Mouse (Mus musculus) left cerebral cortex, adult 2 months (tissue): ENCODE measurements at regions not wholly inside any gene's neighbourhood (a gene's known extent, or its start where the extent isn't known, plus 50 kb on each side); places are given as distances from the start of the nearest gene placed in this dataset.

Experiments used
- DNase-seq, 2 experiments: peaks; one replicate each; pipeline ENCODE4 v3.0.0; 2021 to 2022; ENCODE audit warnings: low spot score in 2 of 2, mixed read lengths in 1 of 2; ENCODE audit errors: extremely low spot score in 1 of 2
- H3K27ac ChIP-seq: fragments of 200-600 bp; 2 replicates; pipeline ENCODE4 v1.8.1; 2022
- H3K4me3 ChIP-seq: fragments of 200-600 bp; 2 replicates; pipeline ENCODE4 v1.8.1; 2022
- CTCF ChIP-seq: fragments of 200-600 bp; IDR thresholded peaks from 2 replicates; pipeline ENCODE4 v1.8.1; 2022; ENCODE audit warnings: antibody characterized with exemption, mild to moderate bottlenecking, moderate library complexity
- intact Hi-C: fragments of 180-260 bp; cut with DNase I; formaldehyde crosslinking; loops from one replicate; pipeline ENCODE4 v1.15.1; 2025

- intact Hi-C loops: no loop called here
- peak; percentile 35 for TF ChIP-seq CTCF
- no peak overlapping the region for H3K4me3 ChIP-seq
- peak; percentile 16 to 24 for DNase-seq
- no peak overlapping the region; the same call in 1 of the 2 replicates for H3K27ac ChIP-seq
Measured at GRCm38 (mm10) chr8:89871966-89872365, 476.2 kb downstream of the Tox3 start.

GRCm38 (mm10) chr8:89859813-89860212, 488.3 kb downstream of the Tox3 start:
- peak; percentile 13 to 29 for DNase-seq

DNA sequence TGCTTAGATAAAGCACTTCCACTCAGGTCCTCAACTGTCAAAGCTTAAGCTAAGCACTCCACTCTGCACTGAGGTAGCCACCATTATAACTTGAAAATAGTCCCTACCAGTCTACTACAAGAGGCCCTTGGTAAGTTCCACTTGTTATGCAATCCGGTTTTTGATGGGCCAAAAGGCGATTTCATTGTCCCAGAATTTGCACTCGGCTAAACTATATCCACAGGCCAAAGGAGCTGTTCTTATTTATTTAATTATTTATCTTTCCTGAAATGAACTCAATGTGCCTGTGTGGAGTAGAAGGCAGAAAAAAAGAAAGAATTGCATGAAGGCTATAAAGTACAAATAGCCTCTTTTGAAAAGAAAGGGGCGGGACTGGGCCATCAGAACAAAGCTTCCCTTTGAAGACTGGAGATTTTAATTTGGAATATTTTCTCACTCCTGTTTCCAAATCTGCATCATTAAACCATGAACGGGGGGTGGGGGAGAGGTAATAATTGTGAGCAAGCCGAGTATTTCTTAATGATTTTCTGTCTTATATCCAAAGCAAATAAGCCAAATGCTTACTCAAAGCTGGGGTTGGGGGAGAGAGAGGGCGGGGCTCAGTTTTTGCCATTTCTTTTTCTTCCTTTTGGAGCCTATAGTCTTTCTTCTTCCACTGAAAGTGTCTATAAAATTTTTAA, 489.3 kb downstream of the Tox3 start:
- no peak for TF ChIP-seq CTCF
- intact Hi-C loops: loop anchor here (10.0 kb wide), 2 partner anchors 486 to 646 kb away; partner anchors contain the start of gene Tox3

More at GRCm38 (mm10) chr8:89859813-89860212, 488.3 kb downstream of the Tox3 start:
- intact Hi-C loops: loop anchor here (10.0 kb wide), 2 partner anchors 485 to 645 kb away; partner anchors contain the start of gene Tox3
- no peak overlapping the region for H3K4me3 ChIP-seq
- H3K27ac ChIP-seq: no peak overlapping the region
- TF ChIP-seq CTCF: no peak

DNA sequence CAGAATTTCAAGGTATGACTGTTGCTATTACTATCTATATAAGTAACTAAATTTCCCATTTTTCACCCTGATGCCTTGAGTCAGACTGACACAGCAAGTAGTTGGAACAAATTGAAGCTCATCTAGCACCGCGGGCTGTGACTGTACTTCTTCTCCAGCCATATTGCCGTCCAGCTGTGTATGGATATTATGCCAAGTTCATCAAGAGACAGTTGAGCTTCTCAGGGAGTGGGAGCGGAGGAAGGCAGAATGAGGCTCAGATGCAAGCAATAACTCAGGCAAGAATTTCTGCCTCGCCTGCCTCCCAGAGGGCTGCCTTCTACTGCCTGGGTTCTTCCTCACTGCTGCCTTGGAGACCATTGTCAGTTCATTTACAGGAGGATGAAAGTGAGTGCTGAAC, 492.6 kb downstream of the Tox3 start:
- TF ChIP-seq CTCF: no peak
- intact Hi-C loops: loop anchor here (10.0 kb wide), 2 partner anchors 489 to 649 kb away; partner anchors contain the start of gene Tox3
- no peak overlapping the region for H3K4me3 ChIP-seq
- peak in 1 of 2 experiments; percentile 13 for DNase-seq
- H3K27ac ChIP-seq: no peak overlapping the region

More for the DNA sequence above, 489.3 kb downstream of the Tox3 start:
- Histone ChIP-seq H3K4me3 (no peak overlapping the region), H3K27ac (no peak overlapping the region)
- no peak for DNase-seq

- peak; percentile 68 to 75 for DNase-seq
- intact Hi-C loops: loop anchor here (1.0 to 10.0 kb wide), 6 partner anchors 132 to 943 kb away; partner anchors contain the start of gene Tox3
- Histone ChIP-seq H3K4me3 (no peak overlapping the region), H3K27ac (peak overlapping the region; percentile 44)
- TF ChIP-seq CTCF: peak; percentile 84
Measured at GRCm38 (mm10) chr8:89850209-89850796, 497.8 kb downstream of the Tox3 start.

DNA sequence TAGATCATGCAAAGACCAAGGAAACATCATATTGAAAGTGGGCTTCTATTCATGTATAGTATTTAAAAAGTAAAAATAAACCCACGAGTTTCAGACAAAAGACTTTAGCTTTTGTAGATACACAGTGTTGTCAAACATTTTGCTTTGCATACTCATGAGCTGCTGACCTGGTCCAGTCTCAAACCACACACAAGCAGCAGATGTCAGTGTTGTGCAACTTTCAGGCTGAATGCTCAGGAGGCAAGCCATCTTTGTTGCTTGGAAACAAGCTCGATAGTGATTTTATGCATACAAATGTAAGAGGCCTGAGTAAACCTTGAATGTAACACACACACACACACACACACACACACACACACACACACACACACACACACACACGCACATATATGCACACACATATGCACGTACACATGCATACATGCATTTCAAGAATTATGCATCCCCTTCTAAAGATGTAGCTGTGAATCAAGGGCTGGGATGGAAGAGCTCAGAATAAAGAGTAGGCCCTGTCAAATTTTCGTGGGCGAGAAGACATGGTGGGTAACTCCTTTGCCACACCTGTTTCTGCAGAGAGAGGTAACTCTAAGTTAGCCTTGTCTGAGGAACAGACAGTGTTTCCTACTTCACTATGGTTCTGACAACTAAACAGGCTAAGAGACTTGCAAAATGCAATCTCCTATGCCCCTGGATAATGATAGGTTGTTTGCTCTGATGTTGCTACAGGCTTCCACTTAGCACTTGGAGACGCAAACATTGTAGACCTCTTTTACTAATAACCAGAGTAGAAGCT, 498.5 kb downstream of the Tox3 start:
- peak; percentile 64 for TF ChIP-seq CTCF
- intact Hi-C loops: loop anchor here (1.0 to 10.0 kb wide), 8 partner anchors 133 to 1175 kb away; partner anchors contain the start of gene Tox3
- peak; percentile 58 to 67 for DNase-seq
- no peak overlapping the region for H3K4me3 ChIP-seq
- peak overlapping the region; percentile 44; the same call in 1 of the 2 replicates for H3K27ac ChIP-seq

DNA sequence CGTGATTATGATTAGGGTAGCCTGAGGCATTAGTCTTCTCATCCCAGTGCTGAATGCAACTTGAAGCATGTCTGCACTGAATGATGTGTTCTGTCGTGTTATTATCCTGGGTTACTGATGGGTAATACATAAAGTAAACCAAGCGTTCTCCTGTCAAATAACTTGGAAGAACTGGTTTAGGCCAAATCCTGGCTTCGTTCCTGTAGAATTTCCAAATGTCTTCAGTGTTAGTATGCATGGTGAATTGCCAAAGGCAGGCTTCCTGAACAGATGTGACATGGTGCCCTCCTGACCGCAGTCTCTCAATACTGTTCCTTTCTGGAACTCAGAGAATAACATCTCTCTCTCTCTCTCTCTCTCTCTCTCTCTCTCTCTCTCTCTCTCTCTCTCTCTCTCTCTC, 509.6 kb downstream of the Tox3 start:
- intact Hi-C loops: no loop called here
- Histone ChIP-seq H3K4me3 (no peak overlapping the region), H3K27ac (no peak overlapping the region)
- DNase-seq: no peak
- no peak for TF ChIP-seq CTCF

DNA sequence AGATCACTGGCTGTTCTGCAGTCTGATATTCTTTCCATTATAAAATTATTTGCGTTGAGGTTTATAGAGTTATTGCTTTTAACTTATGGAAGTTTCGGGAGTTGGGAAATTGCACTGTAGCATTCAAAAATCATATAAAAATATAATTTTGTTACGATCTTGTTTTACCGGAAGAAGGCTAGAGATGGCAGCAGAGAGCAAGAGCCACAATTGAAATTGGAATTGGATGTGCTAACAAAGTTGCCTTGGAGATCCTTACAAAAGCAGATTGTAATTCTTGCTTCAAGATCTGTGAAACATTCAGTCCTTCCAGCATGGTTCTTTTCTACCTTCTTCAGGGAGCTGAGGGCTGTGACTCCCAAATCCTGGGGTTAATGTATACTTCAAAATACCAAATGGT, 514.4 kb downstream of the Tox3 start:
- TF ChIP-seq CTCF: peak; percentile 66
- intact Hi-C loops: no loop called here
- DNase-seq: no peak
- Histone ChIP-seq H3K4me3 (no peak overlapping the region), H3K27ac (no peak overlapping the region)

- Histone ChIP-seq H3K27ac (no peak overlapping the region), H3K4me3 (no peak overlapping the region)
- no peak for TF ChIP-seq CTCF
- no peak for DNase-seq
- intact Hi-C loops: no loop called here
Measured at GRCm38 (mm10) chr8:89824586-89824985, 523.6 kb downstream of the Tox3 start.

- Histone ChIP-seq H3K4me3 (no peak overlapping the region), H3K27ac (no peak overlapping the region)
- no peak for TF ChIP-seq CTCF
- no peak for DNase-seq
- intact Hi-C loops: no loop called here
Measured at GRCm38 (mm10) chr8:89823631-89824030, 524.5 kb downstream of the Tox3 start.

GRCm38 (mm10) chr8:89812036-89812711, 536.0 kb downstream of the Tox3 start:
- no peak overlapping the region for H3K27ac ChIP-seq
- intact Hi-C loops: no loop called here
- no peak for TF ChIP-seq CTCF
- no peak for DNase-seq
- no peak overlapping the region for H3K4me3 ChIP-seq
